Mouse (Mus musculus): ENCODE measurements around the gene Zfp668.

The Zfp668 gene

DNA sequence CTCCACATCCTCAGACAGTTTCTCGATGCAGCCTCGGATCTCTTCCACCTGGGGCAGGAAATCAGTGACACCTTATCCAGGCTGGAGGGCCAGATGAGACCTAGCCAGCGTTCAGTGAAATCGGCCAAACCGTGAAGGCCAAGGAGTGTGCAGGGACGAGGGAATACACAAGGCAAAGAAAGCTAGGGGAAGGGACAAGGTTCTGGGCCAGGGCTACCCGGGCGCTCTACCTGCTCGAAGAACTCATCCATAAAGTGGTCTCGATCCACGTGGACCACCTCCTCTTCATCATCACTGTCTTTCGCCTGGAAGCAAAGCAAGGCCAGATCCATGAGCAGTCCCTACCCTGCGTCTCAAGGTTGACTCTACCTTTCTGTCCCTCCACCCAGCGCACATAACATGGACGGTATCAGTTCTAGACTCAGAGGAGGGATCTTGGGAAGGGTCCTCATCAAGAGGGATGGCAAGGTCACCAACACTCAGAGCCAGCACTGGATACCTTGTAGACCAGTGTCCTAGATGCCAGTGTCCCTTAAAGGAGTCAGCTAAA lies 61.4 kb downstream of the Zfp668 start:
- no peaks in the 10 kb centered on the region for H3K36me3 ChIP-seq (ENCODE audit: control insufficient read depth, insufficient read depth, low read length, poor library complexity, severe bottlenecking)
- no peak for DNase-seq (ENCODE audit: low read depth, low spot score)
- no peaks in the 10 kb centered on the region for H3K27me3 ChIP-seq (ENCODE audit: control insufficient read depth, insufficient read depth, low read length, poor library complexity, severe bottlenecking)

DNA sequence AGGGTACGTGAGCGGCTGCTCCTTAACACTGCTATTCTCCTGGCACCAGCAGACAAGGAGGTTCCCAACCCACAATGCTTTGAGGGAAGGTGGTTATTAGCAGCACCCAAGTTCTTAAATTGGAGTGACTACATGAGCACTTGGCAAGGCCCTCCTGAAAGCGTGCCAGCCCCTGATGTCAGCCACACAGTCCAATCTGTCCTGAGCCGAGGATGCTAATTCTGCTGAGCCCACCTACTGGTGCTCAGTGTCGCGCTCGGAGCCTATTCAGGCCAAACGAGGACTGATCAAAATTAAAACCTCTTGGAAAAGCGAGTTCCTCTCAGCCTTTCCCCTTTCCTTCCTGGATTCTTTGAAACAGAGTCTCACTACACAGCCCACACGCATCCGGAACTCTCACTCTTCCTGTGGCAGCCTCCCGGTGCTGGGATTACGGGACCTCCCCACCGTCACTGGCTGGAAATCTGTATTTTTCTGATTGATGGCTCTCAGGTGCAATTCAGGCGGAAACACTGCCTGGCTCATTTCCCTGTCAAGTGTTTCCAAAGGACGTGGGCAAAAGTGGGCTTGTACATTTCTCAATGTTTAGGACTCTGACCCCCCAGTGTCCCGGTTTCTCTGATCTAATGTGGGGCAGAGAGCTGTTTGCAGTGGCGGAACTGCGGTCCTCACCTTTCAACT lies 62.2 kb downstream of the Zfp668 start:
- DNase-seq (ENCODE audit: low read depth, low spot score) = no peak
- no peaks in the 10 kb centered on the region for H3K27me3 ChIP-seq (ENCODE audit: control insufficient read depth, insufficient read depth, low read length, poor library complexity, severe bottlenecking)
- no peaks in the 10 kb centered on the region for H3K36me3 ChIP-seq (ENCODE audit: control insufficient read depth, insufficient read depth, low read length, poor library complexity, severe bottlenecking)

DNA sequence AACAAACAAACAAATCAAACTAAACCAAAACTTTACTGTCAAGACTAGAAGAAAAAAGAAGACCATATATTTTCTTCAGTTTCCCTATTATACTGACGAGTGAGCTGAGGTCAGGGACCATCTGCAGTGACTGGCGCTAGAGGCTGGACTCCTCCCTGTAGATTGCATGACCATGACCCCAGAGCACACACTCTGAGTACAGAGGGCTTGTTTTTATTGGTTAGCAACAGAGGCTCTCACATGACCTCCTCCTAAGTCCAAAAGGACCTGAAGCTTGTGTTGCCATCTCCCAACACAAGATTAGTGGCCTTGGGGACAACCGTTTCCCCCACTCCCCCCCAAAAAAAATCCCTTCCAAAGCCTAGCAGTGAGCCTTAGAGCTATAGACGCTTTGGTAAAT lies 62.8 kb downstream of the Zfp668 start:
- DNase-seq (ENCODE audit: low read depth, low spot score) = no peak

More for the DNA sequence above, 62.8 kb downstream of the Zfp668 start:
- Histone ChIP-seq H3K36me3 (ENCODE audit: control insufficient read depth, insufficient read depth, low read length, poor library complexity, severe bottlenecking) (no peaks in the 10 kb centered on the region), H3K27me3 (ENCODE audit: control insufficient read depth, insufficient read depth, low read length, poor library complexity, severe bottlenecking) (no peaks in the 10 kb centered on the region)

All from splenic B cell, adult 2 months (primary cell).